Mouse (Mus musculus) cortical plate, adult 2 months (tissue): Measurements from ENCODE around the gene Tmem238l.

Experiments used
- CTCF ChIP-seq: fragments of 200-500 bp; IDR thresholded peaks from 2 replicates; pipeline ENCODE4 v1.5.1; 2011; ENCODE audit warnings: mild to moderate bottlenecking, control low read depth, low read length; ENCODE audit not compliant: insufficient read depth; ENCODE audit errors: extremely low read depth
- POLR2A ChIP-seq: fragments of 200-500 bp; IDR thresholded peaks from 2 replicates; pipeline ENCODE4 v1.6.1; 2011; ENCODE audit warnings: mild to moderate bottlenecking, low read length, control low read depth; ENCODE audit not compliant: insufficient read depth; ENCODE audit errors: extremely low read depth

DNA sequence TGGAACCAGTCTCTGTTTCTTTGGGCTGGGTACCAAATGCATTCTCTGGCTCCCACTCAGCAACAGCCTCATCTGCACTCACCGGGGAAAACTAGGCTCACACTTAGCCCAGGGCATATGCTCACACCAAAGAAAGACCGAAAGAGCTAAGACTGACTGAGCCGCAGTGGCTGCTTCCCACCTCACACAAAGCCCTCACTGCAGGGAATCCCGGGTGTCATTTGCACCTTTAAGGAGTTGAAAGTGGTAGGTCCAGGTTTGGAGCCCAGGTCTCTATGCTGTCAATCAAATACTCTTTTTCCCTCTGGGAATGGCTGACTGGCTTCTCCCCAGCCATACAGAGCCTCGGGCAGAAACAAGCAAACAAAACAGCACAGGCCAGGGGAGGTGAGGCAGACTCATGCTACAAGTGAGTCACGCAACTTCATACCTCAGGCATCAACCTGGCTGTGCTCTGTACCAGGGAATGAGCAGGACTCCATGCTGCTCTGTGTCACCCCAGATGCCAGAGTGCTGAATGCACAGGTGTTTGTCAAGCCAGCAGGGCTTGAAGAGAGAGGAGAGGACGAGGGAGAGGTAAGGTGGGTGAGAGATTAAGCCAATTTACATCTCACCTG is 10.2 kb downstream of the Tmem238l start:
- TF ChIP-seq CTCF: no peak
- no peak for TF ChIP-seq POLR2A
